ENCODE assay signal across 20 mouse cellular contexts in the genomic region with DNA sequence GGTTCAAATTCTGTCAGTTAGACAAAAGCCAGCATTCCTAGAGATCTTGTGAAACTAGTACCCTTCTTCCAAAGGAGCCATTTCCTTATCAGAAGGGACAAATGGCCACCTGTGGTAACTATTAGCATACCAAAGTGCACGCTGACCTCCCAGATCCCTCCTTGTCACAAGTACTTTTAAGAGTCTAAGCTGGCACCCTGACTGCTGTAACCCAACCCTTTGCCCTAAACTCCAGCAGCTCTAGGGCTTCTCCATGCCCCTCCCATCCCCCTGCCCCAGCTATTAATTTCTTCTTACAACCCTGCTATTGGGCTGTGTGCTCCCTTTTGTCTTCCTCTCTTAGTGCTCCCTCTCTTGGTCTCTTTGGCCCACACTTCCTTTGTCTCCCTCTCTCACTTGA.
A peak's percentile ranks its signal among the peaks of the same experiment; 100 is the strongest.
DNase-seq lines count a peak whose midpoint lies in the region; ATAC-seq and TF ChIP-seq lines count a peak whose summit lies in the region.
"Had no signal": no experiment of that assay in that cellular context is flagged by ENCODE, and none has a peak within 500 bp of the region (broad histone marks: within the 10 kb centered on the region; RNA-seq: fewer than 3 reads in every experiment).

No protein-coding gene starts in this region.

- no peaks in the 10 kb centered on the region for H3K9me3 ChIP-seq in midbrain, embryonic 10.5 days (replicated peaks)
- no peaks in the 10 kb centered on the region for H3K9me3 ChIP-seq in midbrain, embryonic 14.5 days (ENCODE audit: control insufficient read depth, low read length)
- H3K9me3 ChIP-seq: embryonic facial prominence, embryonic 10.5 days; forebrain, embryonic 13.5 days; heart, embryonic 15.5 days had no signal

- no peak for TF ChIP-seq CTCF in lung, adult 2 months (IDR thresholded peaks at IDR 0.05; ENCODE audit: insufficient read depth, low read length)

- peaks cover 43% of the 10 kb centered on the region for H3K36me3 ChIP-seq in midbrain, embryonic 10.5 days
- H3K36me3 ChIP-seq in midbrain, embryonic 14.5 days (ENCODE audit: control insufficient read depth, insufficient read depth, low read length) = no peaks in the 10 kb centered on the region
- H3K36me3 ChIP-seq: embryonic facial prominence, embryonic 10.5 days; heart, embryonic 15.5 days had no signal

- H3K4me3 ChIP-seq in midbrain, embryonic 10.5 days = no peak overlapping the region
- H3K4me3 ChIP-seq in midbrain, embryonic 14.5 days (replicated peaks; ENCODE audit: low read depth, low read length) = no peak overlapping the region
- H3K4me3 ChIP-seq in lung, adult 2 months (replicated peaks; ENCODE audit: extremely low read depth, low read depth, low read length) = no peak overlapping the region
- H3K4me3 ChIP-seq: embryonic facial prominence, embryonic 10.5 days; forebrain, embryonic 13.5 days; gastrocnemius, adult 2 months; heart, embryonic 15.5 days had no signal

- 19% methylated on average over 1 of the region's 1 CpGs for WGBS in midbrain, embryonic 10.5 days
- 41% methylated on average over 1 of the region's 1 CpGs for whole genome bisulfite sequencing in midbrain, embryonic 14.5 days
- WGBS in lung, adult 2 months = 70% methylated on average over 1 of the region's 1 CpGs

- no peak for DNase-seq in midbrain, embryonic 10.5 days (ENCODE audit: low spot score)
- DNase-seq in midbrain, embryonic 14.5 days = no peak
- peak; percentile 23 for DNase-seq in lung, adult 2 months
- DNase-seq in lung, postnatal 10 days = peak; percentile 5
- no peak for DNase-seq in thymus, postnatal 0 days (ENCODE audit: low spot score)
- no peak for DNase-seq in cerebellum, postnatal 14 days
- no peak for DNase-seq in adipocyte (ENCODE audit: low spot score)
- DNase-seq in thymus, postnatal 10 days (ENCODE audit: low spot score in 2 of 2) = no peak
- DNase-seq: adrenal gland, postnatal 10 days; cerebellum, adult 11 months; cerebellum, adult 9-10 months; forebrain, postnatal 0 days; gastrocnemius, adult 2 months; gastrocnemius, postnatal 36 days; heart, postnatal 14 days had no signal

- no peak overlapping the region for H3K4me2 ChIP-seq in midbrain, embryonic 14.5 days (ENCODE audit: low read length)
- H3K4me2 ChIP-seq: forebrain, embryonic 13.5 days; heart, embryonic 11.5 days; heart, embryonic 15.5 days; hindbrain, embryonic 14.5 days had no signal

- no peaks in the 10 kb centered on the region for H3K27me3 ChIP-seq in midbrain, embryonic 10.5 days (ENCODE audit: low read depth, poor library complexity, severe bottlenecking)
- H3K27me3 ChIP-seq in midbrain, embryonic 14.5 days (ENCODE audit: control insufficient read depth, insufficient read depth, low read length) = no peaks in the 10 kb centered on the region
- H3K27me3 ChIP-seq: forebrain, embryonic 13.5 days; heart, embryonic 15.5 days had no signal

- no peak overlapping the region for H3K9ac ChIP-seq in midbrain, embryonic 14.5 days (replicated peaks; ENCODE audit: low read length)
- H3K9ac ChIP-seq: forebrain, embryonic 13.5 days; forebrain, postnatal 0 days; heart, embryonic 15.5 days; hindbrain, embryonic 14.5 days had no signal

- H3K27ac ChIP-seq in midbrain, embryonic 10.5 days (replicated peaks) = peak overlapping the region; percentile 23; the same call in 1 of the 2 replicates
- no peak overlapping the region for H3K27ac ChIP-seq in midbrain, embryonic 14.5 days (replicated peaks; ENCODE audit: low read depth, low read length)
- H3K27ac ChIP-seq: embryonic facial prominence, embryonic 10.5 days; forebrain, embryonic 13.5 days; gastrocnemius, adult 2 months; heart, embryonic 15.5 days; hindbrain, embryonic 14.5 days had no signal

- H3K4me1 ChIP-seq in midbrain, embryonic 10.5 days = peaks cover 33% of the 10 kb centered on the region
- peaks cover 10% of the 10 kb centered on the region; the same call in 1 of the 2 replicates for H3K4me1 ChIP-seq in midbrain, embryonic 14.5 days (ENCODE audit: control insufficient read depth, insufficient read depth, low read length)
- peaks cover 7% of the 10 kb centered on the region for H3K4me1 ChIP-seq in lung, adult 2 months (ENCODE audit: control insufficient read depth, insufficient read depth, low read length)
- H3K4me1 ChIP-seq: heart, embryonic 15.5 days had no signal

- ATAC-seq in midbrain, embryonic 14.5 days (ENCODE audit: low FRiP score, low TSS enrichment) = no peak
- ATAC-seq: forebrain, embryonic 13.5 days; forebrain, postnatal 0 days had no signal

- TF ChIP-seq POLR2A in lung, adult 2 months (IDR thresholded peaks at IDR 0.05; ENCODE audit: borderline replicate concordance, extremely low read depth, low read depth, low read length) = no peak

Comparison
In these comparisons a context has a peak if more than half of its experiments do, and no peak if none do; other contexts are left out.
1. DNase-seq: peak in lung, adult 2 months (single experiment) and lung, postnatal 10 days (single experiment); none in midbrain, embryonic 10.5 days (single experiment), midbrain, embryonic 14.5 days (single experiment), thymus, postnatal 0 days (single experiment), cerebellum, postnatal 14 days (0 of 2), adipocyte (single experiment) and thymus, postnatal 10 days (0 of 2).